ENCODE assay signal across 8 mouse cellular contexts in genomic region chr1:136018390-136019189, GRCm38 (mm10). TPM values are rescaled to one million over a fixed set of nuclear protein-coding genes. Genes with fewer than 3 reads are reported as not detected.
DNase-seq lines count a peak whose midpoint lies in the region; ATAC-seq and TF ChIP-seq lines count a peak whose summit lies in the region.

No protein-coding gene starts in this region.

- 0 out of 2 replicates have a peak, but pooled peaks have one; percentile 11 for ATAC-seq in embryonic facial prominence, embryonic 15.5 days (ENCODE audit: insufficient number of reproducible peaks, low FRiP score, low TSS enrichment, low read depth)
- peak; percentile 31 for ATAC-seq in hindbrain, embryonic 14.5 days (ENCODE audit: low FRiP score)

- H3K4me1 ChIP-seq in embryonic facial prominence, embryonic 15.5 days = peaks cover 17% of the 10 kb centered on the region
- peaks cover 15% of the 10 kb centered on the region for H3K4me1 ChIP-seq in hindbrain, embryonic 14.5 days (replicated peaks; ENCODE audit: control insufficient read depth, insufficient read depth, low read length)
- no peaks in the 10 kb centered on the region; the same call in 1 of the 2 replicates for H3K4me1 ChIP-seq in liver, adult 2 months (ENCODE audit: control insufficient read depth, insufficient read depth, low read length)

- TF ChIP-seq CTCF in liver, adult 2 months (IDR thresholded peaks at IDR 0.05; ENCODE audit: low read depth, low read length) = no peak

- H3K36me3 ChIP-seq in embryonic facial prominence, embryonic 15.5 days = peaks cover 22% of the 10 kb centered on the region
- H3K36me3 ChIP-seq in hindbrain, embryonic 14.5 days (replicated peaks; ENCODE audit: control insufficient read depth, insufficient read depth) = peaks cover 29% of the 10 kb centered on the region
- H3K36me3 ChIP-seq in liver, adult 2 months (ENCODE audit: control insufficient read depth, insufficient read depth, low read length) = no peaks in the 10 kb centered on the region
- H3K36me3 ChIP-seq in myocyte (ENCODE audit: control insufficient read depth, insufficient read depth) = no peaks in the 10 kb centered on the region

- peak overlapping the region; percentile 86 for H3K4me2 ChIP-seq in embryonic facial prominence, embryonic 15.5 days (replicated peaks)
- peak overlapping the region; percentile 87 for H3K4me2 ChIP-seq in hindbrain, embryonic 14.5 days (replicated peaks)
- H3K4me2 ChIP-seq in myocyte (ENCODE audit: low read depth) = peak overlapping the region; percentile 88

- peak overlapping the region; percentile 82 for H3K27ac ChIP-seq in embryonic facial prominence, embryonic 15.5 days (replicated peaks)
- H3K27ac ChIP-seq in hindbrain, embryonic 14.5 days = peak overlapping the region; percentile 78
- H3K27ac ChIP-seq in liver, adult 2 months (replicated peaks; ENCODE audit: insufficient read depth, low read depth, low read length) = no peak overlapping the region

- peak overlapping the region; percentile 5 for H3ac ChIP-seq in myocyte (ENCODE audit: control insufficient read depth, insufficient read length)

- peak overlapping the region; percentile 83 for H3K4me3 ChIP-seq in embryonic facial prominence, embryonic 15.5 days (replicated peaks)
- H3K4me3 ChIP-seq in hindbrain, embryonic 14.5 days (replicated peaks; ENCODE audit: low read length) = peak overlapping the region; percentile 83
- peak overlapping the region; percentile 93 for H3K4me3 ChIP-seq in liver, adult 2 months (ENCODE audit: insufficient read depth, low read depth, low read length)
- peak overlapping the region; percentile 80 for H3K4me3 ChIP-seq in myocyte

- under 1% methylated on average over 24 of the region's 24 CpGs for WGBS in embryonic facial prominence, embryonic 15.5 days
- WGBS in hindbrain, embryonic 14.5 days = 4% methylated on average over 24 of the region's 24 CpGs
- 19% methylated on average over 24 of the region's 24 CpGs for WGBS in liver, adult 2 months

- intact Hi-C loops in gastrocnemius, postnatal 14 days (cut with DNase I; ENCODE audit: low total_unique reads) = no loop called here
- intact Hi-C loops in gastrocnemius, postnatal 36 days (cut with DNase I) = no loop called here

- peak; percentile 22 for DNase-seq in gastrocnemius, postnatal 14 days
- DNase-seq in gastrocnemius, postnatal 36 days = no peak
- peak; percentile 32 for DNase-seq in adrenal gland, postnatal 10 days
- DNase-seq in hindbrain, embryonic 14.5 days (ENCODE audit: low spot score) = peak; percentile 34
- peak; percentile 6 for DNase-seq in liver, adult 2 months (ENCODE audit: extremely low read depth, low read depth, low spot score)
- DNase-seq in thymus, postnatal 14 days = peak; percentile 59

- H3K9ac ChIP-seq in embryonic facial prominence, embryonic 15.5 days = peak overlapping the region; percentile 68
- peak overlapping the region; percentile 89 for H3K9ac ChIP-seq in hindbrain, embryonic 14.5 days
- peak overlapping the region; percentile 85 for H3K9ac ChIP-seq in liver, adult 2 months (ENCODE audit: low read depth, low read length)

- H3K27me3 ChIP-seq in embryonic facial prominence, embryonic 15.5 days = no peaks in the 10 kb centered on the region
- no peaks in the 10 kb centered on the region for H3K27me3 ChIP-seq in hindbrain, embryonic 14.5 days (ENCODE audit: control insufficient read depth, insufficient read depth, low read length)
- H3K27me3 ChIP-seq in liver, adult 2 months (ENCODE audit: control insufficient read depth, insufficient read depth, low read length) = no peaks in the 10 kb centered on the region
- H3K27me3 ChIP-seq in myocyte (ENCODE audit: control insufficient read depth, insufficient read depth, insufficient read length) = no peaks in the 10 kb centered on the region

- no peaks in the 10 kb centered on the region for H3K79me2 ChIP-seq in liver, adult 2 months (ENCODE audit: control insufficient read depth, insufficient read depth, low read length)
- no peaks in the 10 kb centered on the region for H3K79me2 ChIP-seq in myocyte (ENCODE audit: control insufficient read depth, insufficient read depth)

- no peaks in the 10 kb centered on the region for H3K9me3 ChIP-seq in embryonic facial prominence, embryonic 15.5 days (replicated peaks)
- no peaks in the 10 kb centered on the region for H3K9me3 ChIP-seq in hindbrain, embryonic 14.5 days (ENCODE audit: control insufficient read depth, low read length)

- no peak for TF ChIP-seq POLR2A in liver, adult 2 months (IDR thresholded peaks at IDR 0.05; ENCODE audit: extremely low read depth, insufficient read depth, low read length)
- no peak for TF ChIP-seq POLR2A in myocyte (IDR thresholded peaks at IDR 0.05; ENCODE audit: insufficient read length, low read depth)

TF ChIP-seq in myocyte, 11 proteins besides CTCF, POLR2A, EP300 and RAD21:
- TF ChIP-seq TCF12 (IDR thresholded peaks at IDR 0.05; ENCODE audit: insufficient read depth, poor library complexity, severe bottlenecking) (no peak), CEBPB (IDR thresholded peaks at IDR 0.05; ENCODE audit: insufficient read depth, poor library complexity, severe bottlenecking) (no peak), TCF3 (IDR thresholded peaks at IDR 0.05; ENCODE audit: insufficient read length, low read depth) (no peak), REST (IDR thresholded peaks at IDR 0.05; ENCODE audit: insufficient read depth, insufficient read length) (no peak), MAX (IDR thresholded peaks at IDR 0.05; ENCODE audit: low read depth) (no peak), POLR2AphosphoS2 (IDR thresholded peaks at IDR 0.05; ENCODE audit: insufficient read length, low read depth) (no peak), E2F4 (IDR thresholded peaks at IDR 0.05; ENCODE audit: insufficient read depth) (no peak), MYOG (IDR thresholded peaks at IDR 0.05; ENCODE audit: control insufficient read depth in 1 of 3, insufficient read depth in 1 of 3, insufficient read length in 2 of 3, low read depth in 2 of 3) (no peak), USF1 (IDR thresholded peaks at IDR 0.05; ENCODE audit: low read depth) (no peak), MYOD1 (IDR thresholded peaks at IDR 0.05; ENCODE audit: control insufficient read depth in 1 of 3, insufficient read length in 2 of 3, low read depth in 2 of 3) (no peak), SRF (IDR thresholded peaks at IDR 0.05; ENCODE audit: control insufficient read depth, insufficient read length, low read depth) (no peak)
TF ChIP-seq in myocyte: peak in this region for 0.

RNA-seq across cellular contexts. Expression of gene Tmem9, which starts 10.6 kb away (rescaled TPM):
- 10 to 100 TPM; 11.2 to 15.5 TPM for total RNA-seq in gastrocnemius, postnatal 14 days (2021)
- total RNA-seq in gastrocnemius, postnatal 36 days (2021) = 1 to 10 TPM; 5.4 to 7.8 TPM
- total RNA-seq in adrenal gland, postnatal 10 days (2021) = 10 to 100 TPM; 38.2 to 40.0 TPM
- 172 and 176 TPM in 2 replicates for polyA plus RNA-seq in embryonic facial prominence, embryonic 15.5 days (2015; fragmentation: Nextera tagmentation; extraction: Ambion mirVana)
- 98.2 and 116 TPM in 2 replicates for polyA plus RNA-seq in hindbrain, embryonic 14.5 days (2014; fragmentation: Nextera tagmentation; extraction: Ambion mirVana)
- total RNA-seq in liver, adult 2 months (2014; rRNA removed) = 18.2 and 20.1 TPM in 2 replicates
- polyA plus RNA-seq in liver, adult 2 months (2012; rRNA removed) = 32.3 and 39.1 TPM in 2 replicates
- polyA plus RNA-seq in myocyte (2012; fragmentation: generic; extraction: Trizol) = 127 TPM

RNA-seq across cellular contexts. Expression of gene Igfn1, which starts 12.4 kb away (rescaled TPM):
- total RNA-seq in gastrocnemius, postnatal 14 days (2021) = 10 to 100 TPM in 1 of 2 experiments, 1 to 10 TPM in 1; 5.9 to 13.0 TPM
- total RNA-seq in gastrocnemius, postnatal 36 days (2021) = 10 to 100 TPM; 21.5 to 36.2 TPM
- 1 to 10 TPM in 1 of 2 experiments, under 1 TPM in 1; 0.82 to 3.3 TPM for total RNA-seq in adrenal gland, postnatal 10 days (2021)
- polyA plus RNA-seq in embryonic facial prominence, embryonic 15.5 days (2015; fragmentation: Nextera tagmentation; extraction: Ambion mirVana) = 0.09 and 0.12 TPM in 2 replicates
- polyA plus RNA-seq in hindbrain, embryonic 14.5 days (2014; fragmentation: Nextera tagmentation; extraction: Ambion mirVana) = not detected in 2 replicates
- not detected in 2 replicates for total RNA-seq in liver, adult 2 months (2014; rRNA removed)
- not detected in 2 replicates for polyA plus RNA-seq in liver, adult 2 months (2012; rRNA removed)
- polyA plus RNA-seq in myocyte (2012; fragmentation: generic; extraction: Trizol) = 7.1 TPM

RNA-seq across cellular contexts. Expression of gene Ascl5, which starts 32.0 kb away (rescaled TPM):
- not detected for total RNA-seq in gastrocnemius, postnatal 14 days (2021)
- not detected for total RNA-seq in gastrocnemius, postnatal 36 days (2021)
- not detected for total RNA-seq in adrenal gland, postnatal 10 days (2021)
- polyA plus RNA-seq in embryonic facial prominence, embryonic 15.5 days (2015; fragmentation: Nextera tagmentation; extraction: Ambion mirVana) = 1.3 and 3.0 TPM in 2 replicates
- not detected in 2 replicates for polyA plus RNA-seq in hindbrain, embryonic 14.5 days (2014; fragmentation: Nextera tagmentation; extraction: Ambion mirVana)
- not detected in 2 replicates for total RNA-seq in liver, adult 2 months (2014; rRNA removed)
- polyA plus RNA-seq in liver, adult 2 months (2012; rRNA removed) = not detected in 2 replicates
- 0.36 TPM for polyA plus RNA-seq in myocyte (2012; fragmentation: generic; extraction: Trizol)

RNA-seq across cellular contexts. Expression of gene Cacna1s, which starts 34.0 kb away (rescaled TPM):
- total RNA-seq in gastrocnemius, postnatal 14 days (2021) = 100 to 1,000 TPM; 557 to 583 TPM
- total RNA-seq in gastrocnemius, postnatal 36 days (2021) = 100 to 1,000 TPM; 697 to 835 TPM
- 10 to 100 TPM in 1 of 2 experiments, 1 to 10 TPM in 1; 8.6 to 30.5 TPM for total RNA-seq in adrenal gland, postnatal 10 days (2021)
- polyA plus RNA-seq in embryonic facial prominence, embryonic 15.5 days (2015; fragmentation: Nextera tagmentation; extraction: Ambion mirVana) = 5.2 and 7.8 TPM in 2 replicates
- polyA plus RNA-seq in hindbrain, embryonic 14.5 days (2014; fragmentation: Nextera tagmentation; extraction: Ambion mirVana) = 0.13 and 0.17 TPM in 2 replicates
- 0.13 and 0.65 TPM in 2 replicates for total RNA-seq in liver, adult 2 months (2014; rRNA removed)
- not detected in 2 replicates for polyA plus RNA-seq in liver, adult 2 months (2012; rRNA removed)
- polyA plus RNA-seq in myocyte (2012; fragmentation: generic; extraction: Trizol) = 177 TPM

Comparison
In these comparisons a context has a peak if more than half of its experiments do, and no peak if none do; other contexts are left out.
1. DNase-seq: peak in gastrocnemius, postnatal 14 days (single experiment), adrenal gland, postnatal 10 days (single experiment), hindbrain, embryonic 14.5 days (single experiment), liver, adult 2 months (single experiment) and thymus, postnatal 14 days (single experiment); none in gastrocnemius, postnatal 36 days (0 of 2).
2. Peak in every context shown above with its lines, with median percentiles within 50 percentile points of each other: H3K4me2 ChIP-seq, H3K4me3 ChIP-seq and H3K9ac ChIP-seq.